Mouse (Mus musculus) CH12.LX (cell line): ENCODE data around the gene Aip. TPM values are rescaled to one million over a fixed set of nuclear protein-coding genes. Genes with fewer than 3 reads are reported as not detected.

ENCODE experiments used
- DNase-seq: peaks from one replicate; pipeline ENCODE4 v3.0.0-alpha.2; 2013; ENCODE audit errors: extremely low read depth
- H3K27ac ChIP-seq: 2 replicates; pipeline ENCODE4 v1.5.1; 2012; ENCODE audit warnings: low read depth, mild to moderate bottlenecking, control low read depth, moderate library complexity; ENCODE audit not compliant: insufficient read depth
- H3K27me3 ChIP-seq: replicated peaks from 2 replicates; pipeline ENCODE3; 2012; ENCODE audit warnings: inconsistent platforms
- H3K36me3 ChIP-seq, 2 experiments: replicated peaks in 1 of 2; 2 replicates each; pipeline versions ENCODE3 to v1.6.1; 2012; ENCODE audit warnings: inconsistent platforms in 1 of 2, low read length in 1 of 2, mild to moderate bottlenecking in 1 of 2, mixed read lengths in 1 of 2, moderate library complexity in 1 of 2; ENCODE audit not compliant: control insufficient read depth in 1 of 2, insufficient read depth in 1 of 2
- H3K4me1 ChIP-seq, 2 experiments: 2 replicates each; pipeline ENCODE4 v1.6.1; 2012; ENCODE audit warnings: inconsistent platforms in 1 of 2, moderate library complexity in 1 of 2; ENCODE audit not compliant: insufficient read depth in 2 of 2, control insufficient read depth in 1 of 2
- H3K4me2 ChIP-seq: 2 replicates; pipeline ENCODE4 v1.6.1; 2012; ENCODE audit warnings: low read depth, mild to moderate bottlenecking, control low read depth; ENCODE audit not compliant: poor library complexity, insufficient read depth, severe bottlenecking
- H3K4me3 ChIP-seq, 3 experiments: fragments of 150-350 bp in 1 of 3; sonication (generic) in 1 of 3; replicated peaks in 1 of 3; 2 replicates each; pipeline versions ENCODE3 to v1.5.1; 2011 to 2012; ENCODE audit warnings: low read depth in 2 of 3, low read length in 2 of 3, mild to moderate bottlenecking in 2 of 3, moderate library complexity in 2 of 3, control low read depth in 1 of 3, improper control_type of control experiment in 1 of 3, inconsistent platforms in 1 of 3, mixed read lengths in 1 of 3; ENCODE audit not compliant: poor library complexity in 1 of 3
- H3K79me2 ChIP-seq: replicated peaks from 2 replicates; pipeline ENCODE4 v1.6.1; 2012; ENCODE audit warnings: mild to moderate bottlenecking, moderate library complexity; ENCODE audit not compliant: control insufficient read depth, poor library complexity, insufficient read depth, severe bottlenecking; ENCODE audit errors: extremely low read depth
- H3K9ac ChIP-seq: 2 replicates; pipeline ENCODE4 v1.6.1; 2012; ENCODE audit warnings: low read depth, mild to moderate bottlenecking, control low read depth, moderate library complexity; ENCODE audit not compliant: insufficient read depth
- H3K9me3 ChIP-seq: replicated peaks from 2 replicates; pipeline ENCODE3; 2012; ENCODE audit warnings: low read length, inconsistent platforms, mixed read lengths
- CTCF ChIP-seq, 2 experiments: IDR thresholded peaks in 1 of 2; conservative IDR thresholded peaks in 1 of 2; 2 replicates each; pipeline ENCODE4 v1.5.1; 2011 to 2012; ENCODE audit warnings: low read depth in 2 of 2, low read length in 2 of 2, improper control_type of control experiment in 1 of 2, inconsistent platforms in 1 of 2, mild to moderate bottlenecking in 1 of 2, moderate library complexity in 1 of 2
- ELF1 ChIP-seq: IDR thresholded peaks from 2 replicates; pipeline ENCODE4 v1.6.1; 2014; ENCODE audit warnings: low read depth, mild to moderate bottlenecking, inconsistent platforms, low read length, improper control_type of control experiment
- ETS1 ChIP-seq: conservative IDR thresholded peaks from 2 replicates; pipeline ENCODE4 v1.6.1; 2012; ENCODE audit warnings: low read depth, mild to moderate bottlenecking, inconsistent platforms, low read length, improper control_type of control experiment, moderate library complexity
- MAX ChIP-seq: IDR thresholded peaks from 2 replicates; pipeline ENCODE4 v1.6.1; 2011; ENCODE audit warnings: low read length, improper control_type of control experiment
- MXI1 ChIP-seq: IDR thresholded peaks from 2 replicates; pipeline ENCODE4 v1.6.1; 2011; ENCODE audit warnings: mild to moderate bottlenecking, low read depth, low read length, improper control_type of control experiment
- MYC ChIP-seq: IDR thresholded peaks from 2 replicates; pipeline ENCODE4 v1.6.1; 2011; ENCODE audit warnings: low read depth, mild to moderate bottlenecking, improper control_type of control experiment, low read length
- NRF1 ChIP-seq: IDR thresholded peaks from 2 replicates; pipeline ENCODE4 v1.6.1; 2014; ENCODE audit warnings: low read depth, mild to moderate bottlenecking, inconsistent platforms, low read length, improper control_type of control experiment, moderate library complexity
- PAX5 ChIP-seq: IDR thresholded peaks from 2 replicates; pipeline ENCODE4 v1.6.1; 2012; ENCODE audit warnings: low read length, inconsistent platforms, mixed read lengths
- POLR2A ChIP-seq: IDR thresholded peaks from 2 replicates; pipeline ENCODE4 v1.6.1; 2011; ENCODE audit warnings: low read depth, mild to moderate bottlenecking, improper control_type of control experiment, low read length
- POLR2AphosphoS2 ChIP-seq: IDR thresholded peaks from 2 replicates; pipeline ENCODE4 v1.6.1; 2011; ENCODE audit warnings: low read depth, low read length, improper control_type of control experiment
- RAD21 ChIP-seq: IDR thresholded peaks from 2 replicates; pipeline ENCODE4 v1.6.1; 2011; ENCODE audit warnings: low read depth, mild to moderate bottlenecking, low read length, improper control_type of control experiment, moderate library complexity
- RCOR1 ChIP-seq: conservative IDR thresholded peaks from 2 replicates; pipeline ENCODE4 v1.6.1; 2012; ENCODE audit warnings: low read depth, mild to moderate bottlenecking, inconsistent platforms, low read length, improper control_type of control experiment
- TBP ChIP-seq: conservative IDR thresholded peaks from 2 replicates; pipeline ENCODE4 v1.6.1; 2011; ENCODE audit warnings: low read depth, low read length, improper control_type of control experiment
- UBTF ChIP-seq: IDR thresholded peaks from 2 replicates; pipeline ENCODE4 v1.6.1; 2012; ENCODE audit warnings: low read depth, mild to moderate bottlenecking, inconsistent platforms, low read length, improper control_type of control experiment, moderate library complexity
- ZMIZ1 ChIP-seq: IDR thresholded peaks from 2 replicates; pipeline ENCODE4 v1.6.1; 2012; ENCODE audit warnings: low read depth, mild to moderate bottlenecking, inconsistent platforms, low read length, improper control_type of control experiment
- dilution Hi-C: fragments of 300-500 bp; cut with MboI; formaldehyde crosslinking; loops from 2 replicates; pipeline ENCODE4 v1.14.3; 2020; ENCODE audit warnings: low sequenced_read_pairs; ENCODE audit not compliant: extremely low pct_unique_long_range_greater_than_20kb, extremely low pct_ligation_motif_present
- in situ Hi-C: fragments of 300-500 bp; cut with MboI; formaldehyde crosslinking; loops from 3 replicates; pipeline ENCODE4 v1.14.3; 2019; ENCODE audit warnings: low sequenced_read_pairs, low pct_ligation_motif_present, low pct_unique_long_range_greater_than_20kb, mixed read lengths
- polyA plus RNA-seq: library from polyadenylated mRNA; unstranded; fragments of >175 nt; gene quantifications from 2 replicates; pipeline ENCODE4 v1.2.1, GENCODE M21; 2012; ENCODE audit warnings: low read depth; ENCODE audit not compliant: insufficient read length
- total RNA-seq, 2 experiments: library from RNA; depleted of rRNA; stranded (reverse); fragments of 300-350 nt in 1 of 2; fragments of >200 nt in 1 of 2; gene quantifications; 2 replicates each; pipeline ENCODE4 v1.2.3; 2012 to 2014

The Aip gene
- total and polyA plus RNA-seq, 3 experiments, result 11.7 to 64.8 (median 39.7) TPM

DNA sequence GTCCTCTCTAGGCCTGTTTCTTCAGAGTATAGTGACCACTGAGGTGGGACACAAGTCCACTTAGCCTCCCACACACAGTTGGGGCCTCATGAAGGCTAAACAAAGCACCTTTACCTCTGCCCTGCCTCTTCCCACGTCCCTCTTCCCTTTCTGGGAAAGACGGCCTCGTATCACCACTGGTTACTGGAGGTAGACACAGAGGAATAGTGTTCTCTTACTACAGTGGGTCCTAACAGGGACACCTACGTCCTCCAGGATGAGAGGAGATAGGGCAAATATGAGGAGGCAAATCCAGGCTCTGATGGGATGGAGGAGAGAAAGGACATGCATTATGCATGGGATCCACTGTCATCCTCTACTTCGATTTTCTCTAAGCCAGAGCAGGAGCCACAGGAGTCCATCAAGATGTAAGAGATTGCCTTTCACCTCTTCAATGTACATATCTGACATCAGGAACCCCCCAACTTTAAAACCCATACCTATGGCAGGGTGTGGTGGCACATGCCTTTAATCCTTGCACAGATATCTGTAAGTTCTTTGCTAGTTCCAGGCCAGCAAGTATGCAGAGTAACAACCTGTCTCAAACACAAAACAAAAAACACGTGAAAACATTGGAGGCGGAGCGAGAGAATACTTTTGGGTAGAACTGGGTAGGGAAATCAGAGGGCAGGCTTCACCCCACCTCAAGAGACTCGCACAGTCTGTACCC is 22.3 kb upstream of the Aip start:
- TF ChIP-seq POLR2AphosphoS2 (no peak), TBP (0 out of 2 replicates have a peak, but pooled peaks have one; percentile 17), MAX (no peak), RAD21 (no peak), ETS1 (no peak)

GRCm38 (mm10) chr19:4147022-4147405 is 21.4 kb upstream of the Aip start:
- H3K27me3 ChIP-seq, result no peaks in the 10 kb centered on the region
- no peak overlapping the region for H3K4me3 ChIP-seq
- H3K9me3 ChIP-seq, result peaks cover 5% of the 10 kb centered on the region
- no peak for DNase-seq
- H3K9ac ChIP-seq, result no peak overlapping the region
- dilution Hi-C loops, result no loop called here
- peaks cover 15% of the 10 kb centered on the region for H3K79me2 ChIP-seq
- in situ Hi-C loops, result no loop called here
- H3K36me3 ChIP-seq, result peaks cover 13 to 32% of the 10 kb centered on the region in 2 experiments
- no peak overlapping the region for H3K27ac ChIP-seq
- peaks cover 54 to 75% of the 10 kb centered on the region in 2 experiments for H3K4me1 ChIP-seq
- H3K4me2 ChIP-seq, result no peak overlapping the region
- no peak for TF ChIP-seq PAX5
- TF ChIP-seq POLR2AphosphoS2, result no peak
- no peak for TF ChIP-seq NRF1
- no peak for TF ChIP-seq ELF1
- no peak for TF ChIP-seq POLR2A
- no peak for TF ChIP-seq CTCF (conservative IDR thresholded peaks at IDR 0.05 in 1 of 2, IDR thresholded peaks at IDR 0.05 in 1 of 2; ENCODE audit: low read depth in 2 of 2, low read length in 2 of 2)
- TF ChIP-seq MYC, result no peak
- TF ChIP-seq MXI1, result no peak
- no peak for TF ChIP-seq UBTF
- no peak for TF ChIP-seq RCOR1
- no peak for TF ChIP-seq ZMIZ1

More for the DNA sequence above, 22.3 kb upstream of the Aip start:
- H3K36me3 ChIP-seq, result peaks cover 22 to 33% of the 10 kb centered on the region in 2 experiments
- peak overlapping the region; percentile 27; the same call in 1 of the 2 replicates for H3K9ac ChIP-seq
- in situ Hi-C loops (no loop called here), dilution Hi-C loops (no loop called here)
- H3K27ac ChIP-seq, result 0 out of 2 replicates have a peak overlapping the region, but pooled peaks have one; percentile 5
- peaks cover 5% of the 10 kb centered on the region for H3K9me3 ChIP-seq
- H3K4me2 ChIP-seq, result peak overlapping the region; percentile 54
- peaks cover 15% of the 10 kb centered on the region for H3K79me2 ChIP-seq
- H3K4me1 ChIP-seq, result peaks cover 47 to 75% of the 10 kb centered on the region in 2 experiments
- no peak for DNase-seq
- peak overlapping the region; percentile 7 to 77 (median 36) for H3K4me3 ChIP-seq
- H3K27me3 ChIP-seq, result no peaks in the 10 kb centered on the region
